Mouse (Mus musculus) myocyte (in vitro differentiated cells): ENCODE measurements around the gene Entpd1.

Experiments used
- E2F4 ChIP-seq: IDR thresholded peaks from one replicate; pipeline ENCODE4 v1.6.1; 2011; ENCODE audit warnings: mild to moderate bottlenecking, control low read depth, moderate library complexity; ENCODE audit not compliant: insufficient read depth
- MYOD1 ChIP-seq, 3 experiments: IDR thresholded peaks; one replicate each; pipeline ENCODE4 v1.6.1; 2011; ENCODE audit warnings: control low read depth in 2 of 3, low read depth in 2 of 3, mild to moderate bottlenecking in 2 of 3, moderate library complexity in 1 of 3; ENCODE audit not compliant: insufficient read length in 2 of 3, control insufficient read depth in 1 of 3
- POLR2A ChIP-seq: IDR thresholded peaks from one replicate; pipeline ENCODE4 v1.6.1; 2011; ENCODE audit warnings: low read depth, mild to moderate bottlenecking, control low read depth, moderate library complexity; ENCODE audit not compliant: insufficient read length
- POLR2AphosphoS2 ChIP-seq: IDR thresholded peaks from one replicate; pipeline ENCODE4 v1.6.1; 2011; ENCODE audit warnings: low read depth, control low read depth; ENCODE audit not compliant: insufficient read length
- SRF ChIP-seq: IDR thresholded peaks from one replicate; pipeline ENCODE4 v1.6.1; 2011; ENCODE audit warnings: low read depth; ENCODE audit not compliant: control insufficient read depth, insufficient read length
- USF1 ChIP-seq: IDR thresholded peaks from one replicate; pipeline ENCODE4 v1.6.1; 2011; ENCODE audit warnings: low read depth, mild to moderate bottlenecking, control low read depth, moderate library complexity

GRCm38 (mm10) chr19:40628950-40629349 is 16.8 kb downstream of the Entpd1 start:
- no peak for TF ChIP-seq MYOD1 (IDR thresholded peaks at IDR 0.05; ENCODE audit: control insufficient read depth in 1 of 3, insufficient read length in 2 of 3, low read depth in 2 of 3)
- TF ChIP-seq POLR2A: no peak
- TF ChIP-seq POLR2AphosphoS2: no peak
- no peak for TF ChIP-seq USF1
- no peak for TF ChIP-seq SRF
- no peak for TF ChIP-seq E2F4
